Comparison of ENCODE assay signal across 27 mouse cellular contexts in genomic region chr17:29211836-29212235, GRCm38 (mm10). TPM values are rescaled to one million over a fixed set of nuclear protein-coding genes. Genes with fewer than 3 reads are reported as not detected.
A peak's percentile ranks its signal among the peaks of the same experiment; 100 is the strongest.
DNase-seq lines count a peak whose midpoint lies in the region; ATAC-seq and TF ChIP-seq lines count a peak whose summit lies in the region.
"Had no signal": no experiment of that assay in that cellular context is flagged by ENCODE, and none has a peak within 500 bp of the region (broad histone marks: within the 10 kb centered on the region; RNA-seq: fewer than 3 reads in every experiment).

No protein-coding gene starts in this region.

- H3K27me3 ChIP-seq in heart, embryonic 15.5 days = peaks cover 10% of the 10 kb centered on the region; the same call in 1 of the 2 replicates
- no peaks in the 10 kb centered on the region for H3K27me3 ChIP-seq in midbrain, embryonic 14.5 days (ENCODE audit: control insufficient read depth, insufficient read depth, low read length)
- no peaks in the 10 kb centered on the region for H3K27me3 ChIP-seq in midbrain, postnatal 0 days (ENCODE audit: insufficient read depth, low read length)
- H3K27me3 ChIP-seq: hindbrain, embryonic 15.5 days; limb, embryonic 13.5 days; stomach, embryonic 15.5 days had no signal

- no peak for TF ChIP-seq CTCF in midbrain, postnatal 0 days (IDR thresholded peaks at IDR 0.05)

- no peak overlapping the region for H3K4me3 ChIP-seq in heart, embryonic 15.5 days
- no peak overlapping the region for H3K4me3 ChIP-seq in midbrain, embryonic 14.5 days (replicated peaks; ENCODE audit: low read depth, low read length)
- no peak overlapping the region for H3K4me3 ChIP-seq in midbrain, postnatal 0 days (ENCODE audit: low read depth, low read length)
- H3K4me3 ChIP-seq: embryonic facial prominence, embryonic 10.5 days; hindbrain, embryonic 15.5 days; kidney, embryonic 15.5 days; limb, embryonic 13.5 days; liver, embryonic 12.5 days; midbrain, embryonic 12.5 days; stomach, embryonic 15.5 days had no signal

- no peak for DNase-seq in heart, adult 8-10 months (ENCODE audit: low spot score)
- no peak for DNase-seq in midbrain, embryonic 14.5 days
- DNase-seq in midbrain, postnatal 0 days (ENCODE audit: low spot score) = no peak
- peak; percentile 95 for DNase-seq in R1 (ENCODE audit: low read depth, low spot score)
- no peak for DNase-seq in spleen, postnatal 14 days (ENCODE audit: low spot score in 2 of 2)
- DNase-seq in lung, adult 18-20 months = no peak
- DNase-seq: adrenal gland, adult 2 months; cerebellum, adult 11-12 months; cerebellum, postnatal 10 days; forebrain, postnatal 0 days; gastrocnemius, postnatal 14 days; heart, postnatal 10 days; kidney, postnatal 36 days; lung, adult 2 months; lung, postnatal 14 days; right cerebral cortex, adult 18-20 months; right cerebral cortex, postnatal 4 days; thymus, adult 18-20 months; thymus, postnatal 4 days had no signal

- H3K4me1 ChIP-seq in heart, embryonic 15.5 days (replicated peaks) = peaks cover 10% of the 10 kb centered on the region
- peaks cover 35% of the 10 kb centered on the region for H3K4me1 ChIP-seq in midbrain, embryonic 14.5 days (ENCODE audit: control insufficient read depth, insufficient read depth, low read length)
- H3K4me1 ChIP-seq in midbrain, postnatal 0 days (ENCODE audit: insufficient read depth, low read length) = peaks cover 22% of the 10 kb centered on the region; the same call in 1 of the 2 replicates

- no peaks in the 10 kb centered on the region for H3K36me3 ChIP-seq in heart, embryonic 15.5 days
- no peaks in the 10 kb centered on the region for H3K36me3 ChIP-seq in midbrain, embryonic 14.5 days (ENCODE audit: control insufficient read depth, insufficient read depth, low read length)
- H3K36me3 ChIP-seq in midbrain, postnatal 0 days (ENCODE audit: insufficient read depth, low read length) = 0 out of 2 replicates have a peak, but pooled peaks cover 3% of the 10 kb centered on the region
- H3K36me3 ChIP-seq: embryonic facial prominence, embryonic 10.5 days; hindbrain, embryonic 15.5 days; kidney, embryonic 15.5 days; limb, embryonic 13.5 days; liver, embryonic 12.5 days; midbrain, embryonic 12.5 days; stomach, embryonic 15.5 days had no signal

- ATAC-seq in heart, embryonic 15.5 days (replicated peaks; ENCODE audit: insufficient number of reproducible peaks, insufficient read depth, low FRiP score, low read depth) = no peak
- ATAC-seq in midbrain, embryonic 14.5 days (ENCODE audit: low FRiP score, low TSS enrichment) = no peak
- ATAC-seq in midbrain, postnatal 0 days (ENCODE audit: low FRiP score) = no peak
- ATAC-seq: forebrain, postnatal 0 days; liver, embryonic 12.5 days had no signal

- H3K27ac ChIP-seq in heart, embryonic 15.5 days = no peak overlapping the region
- 0 out of 2 replicates have a peak overlapping the region, but pooled peaks have one; percentile 13 for H3K27ac ChIP-seq in midbrain, embryonic 14.5 days (replicated peaks; ENCODE audit: low read depth, low read length)
- no peak overlapping the region for H3K27ac ChIP-seq in midbrain, postnatal 0 days (ENCODE audit: low read depth, low read length)
- H3K27ac ChIP-seq: embryonic facial prominence, embryonic 10.5 days; kidney, embryonic 15.5 days; limb, embryonic 13.5 days; liver, embryonic 12.5 days; midbrain, embryonic 12.5 days; stomach, embryonic 15.5 days had no signal

- no peaks in the 10 kb centered on the region for H3K9me3 ChIP-seq in heart, embryonic 15.5 days (replicated peaks)
- H3K9me3 ChIP-seq in midbrain, embryonic 14.5 days (ENCODE audit: control insufficient read depth, low read length) = no peaks in the 10 kb centered on the region
- no peaks in the 10 kb centered on the region for H3K9me3 ChIP-seq in midbrain, postnatal 0 days (ENCODE audit: low read length)
- H3K9me3 ChIP-seq: embryonic facial prominence, embryonic 10.5 days; hindbrain, embryonic 15.5 days; kidney, embryonic 15.5 days; limb, embryonic 13.5 days; liver, embryonic 12.5 days; midbrain, embryonic 12.5 days; stomach, embryonic 15.5 days had no signal

- peak overlapping the region; percentile 36; the same call in 1 of the 2 replicates for H3K4me2 ChIP-seq in heart, embryonic 15.5 days
- H3K4me2 ChIP-seq in midbrain, embryonic 14.5 days (ENCODE audit: low read length) = no peak overlapping the region
- no peak overlapping the region for H3K4me2 ChIP-seq in midbrain, postnatal 0 days (ENCODE audit: low read depth, low read length, poor library complexity, severe bottlenecking)
- H3K4me2 ChIP-seq: hindbrain, embryonic 15.5 days; kidney, embryonic 15.5 days; limb, embryonic 13.5 days; liver, embryonic 12.5 days; midbrain, embryonic 12.5 days; stomach, embryonic 15.5 days had no signal

- H3K9ac ChIP-seq in heart, embryonic 15.5 days = no peak overlapping the region
- no peak overlapping the region for H3K9ac ChIP-seq in midbrain, embryonic 14.5 days (replicated peaks; ENCODE audit: low read length)
- H3K9ac ChIP-seq in midbrain, postnatal 0 days (replicated peaks; ENCODE audit: low read length, poor library complexity, severe bottlenecking) = no peak overlapping the region
- H3K9ac ChIP-seq: forebrain, postnatal 0 days; hindbrain, embryonic 15.5 days; kidney, embryonic 15.5 days; limb, embryonic 13.5 days; liver, embryonic 12.5 days; midbrain, embryonic 12.5 days; stomach, embryonic 15.5 days had no signal

- WGBS in heart, embryonic 15.5 days = 41% methylated on average over 7 of the region's 7 CpGs
- WGBS in midbrain, embryonic 14.5 days = 54% methylated on average over 7 of the region's 7 CpGs
- 50% methylated on average over 7 of the region's 7 CpGs for whole genome bisulfite sequencing in midbrain, postnatal 0 days

RNA-seq across cellular contexts. Expression of gene Cpne5, which starts 26.1 kb away (rescaled TPM):
- polyA plus RNA-seq in heart, embryonic 15.5 days (2015; fragmentation: Nextera tagmentation; extraction: Ambion mirVana) = 14.9 and 17.9 TPM in 2 replicates
- total RNA-seq in heart, adult 8-10 months (2022) = 1 to 10 TPM; 3.2 to 9.5 (median 4.4) TPM
- 27.6 and 32.6 TPM in 2 replicates for polyA plus RNA-seq in midbrain, embryonic 14.5 days (2014; fragmentation: Nextera tagmentation; extraction: Ambion mirVana)
- 85.1 and 86.5 TPM in 2 replicates for total RNA-seq in midbrain, postnatal 0 days (2014; rRNA removed)
- 88.9 and 90.2 TPM in 2 replicates for polyA plus RNA-seq in midbrain, postnatal 0 days (2015; fragmentation: Nextera tagmentation; extraction: Ambion mirVana)

RNA-seq across cellular contexts. Expression of gene Ppil1, which starts 52.1 kb away (rescaled TPM):
- 86.8 and 107 TPM in 2 replicates for polyA plus RNA-seq in heart, embryonic 15.5 days (2015; fragmentation: Nextera tagmentation; extraction: Ambion mirVana)
- 10 to 100 TPM; 36.5 to 43.8 (median 37.3) TPM for total RNA-seq in heart, adult 8-10 months (2022)
- 112 and 114 TPM in 2 replicates for polyA plus RNA-seq in midbrain, embryonic 14.5 days (2014; fragmentation: Nextera tagmentation; extraction: Ambion mirVana)
- 70.3 and 77.9 TPM in 2 replicates for total RNA-seq in midbrain, postnatal 0 days (2014; rRNA removed)
- polyA plus RNA-seq in midbrain, postnatal 0 days (2015; fragmentation: Nextera tagmentation; extraction: Ambion mirVana) = 95.7 and 103 TPM in 2 replicates

RNA-seq across cellular contexts. Expression of gene BC004004, which starts 56.8 kb away (rescaled TPM):
- polyA plus RNA-seq in heart, embryonic 15.5 days (2015; fragmentation: Nextera tagmentation; extraction: Ambion mirVana) = 91.1 and 96.0 TPM in 2 replicates
- 100 to 1,000 TPM; 294 to 476 (median 372) TPM for total RNA-seq in heart, adult 8-10 months (2022)
- polyA plus RNA-seq in midbrain, embryonic 14.5 days (2014; fragmentation: Nextera tagmentation; extraction: Ambion mirVana) = 117 and 122 TPM in 2 replicates
- 120 and 128 TPM in 2 replicates for total RNA-seq in midbrain, postnatal 0 days (2014; rRNA removed)
- polyA plus RNA-seq in midbrain, postnatal 0 days (2015; fragmentation: Nextera tagmentation; extraction: Ambion mirVana) = 146 and 152 TPM in 2 replicates
